Mouse (Mus musculus) CH12.LX (cell line): ENCODE data around the gene Gzmb. TPM values are rescaled to one million over a fixed set of nuclear protein-coding genes. Genes with fewer than 3 reads are reported as not detected.

ENCODE experiments used
- DNase-seq: peaks from one replicate; pipeline ENCODE4 v3.0.0-alpha.2; 2013; ENCODE audit errors: extremely low read depth
- H3K27ac ChIP-seq: 2 replicates; pipeline ENCODE4 v1.5.1; 2012; ENCODE audit warnings: low read depth, mild to moderate bottlenecking, control low read depth, moderate library complexity; ENCODE audit not compliant: insufficient read depth
- H3K27me3 ChIP-seq: replicated peaks from 2 replicates; pipeline ENCODE3; 2012; ENCODE audit warnings: inconsistent platforms
- H3K36me3 ChIP-seq, 2 experiments: replicated peaks in 1 of 2; 2 replicates each; pipeline versions ENCODE3 to v1.6.1; 2012; ENCODE audit warnings: inconsistent platforms in 1 of 2, low read length in 1 of 2, mild to moderate bottlenecking in 1 of 2, mixed read lengths in 1 of 2, moderate library complexity in 1 of 2; ENCODE audit not compliant: control insufficient read depth in 1 of 2, insufficient read depth in 1 of 2
- H3K4me1 ChIP-seq, 2 experiments: 2 replicates each; pipeline ENCODE4 v1.6.1; 2012; ENCODE audit warnings: inconsistent platforms in 1 of 2, moderate library complexity in 1 of 2; ENCODE audit not compliant: insufficient read depth in 2 of 2, control insufficient read depth in 1 of 2
- H3K4me2 ChIP-seq: 2 replicates; pipeline ENCODE4 v1.6.1; 2012; ENCODE audit warnings: low read depth, mild to moderate bottlenecking, control low read depth; ENCODE audit not compliant: poor library complexity, insufficient read depth, severe bottlenecking
- H3K4me3 ChIP-seq, 3 experiments: fragments of 150-350 bp in 1 of 3; sonication (generic) in 1 of 3; replicated peaks in 1 of 3; 2 replicates each; pipeline versions ENCODE3 to v1.5.1; 2011 to 2012; ENCODE audit warnings: low read depth in 2 of 3, low read length in 2 of 3, mild to moderate bottlenecking in 2 of 3, moderate library complexity in 2 of 3, control low read depth in 1 of 3, improper control_type of control experiment in 1 of 3, inconsistent platforms in 1 of 3, mixed read lengths in 1 of 3; ENCODE audit not compliant: poor library complexity in 1 of 3
- H3K79me2 ChIP-seq: replicated peaks from 2 replicates; pipeline ENCODE4 v1.6.1; 2012; ENCODE audit warnings: mild to moderate bottlenecking, moderate library complexity; ENCODE audit not compliant: control insufficient read depth, poor library complexity, insufficient read depth, severe bottlenecking; ENCODE audit errors: extremely low read depth
- H3K9ac ChIP-seq: 2 replicates; pipeline ENCODE4 v1.6.1; 2012; ENCODE audit warnings: low read depth, mild to moderate bottlenecking, control low read depth, moderate library complexity; ENCODE audit not compliant: insufficient read depth
- H3K9me3 ChIP-seq: replicated peaks from 2 replicates; pipeline ENCODE3; 2012; ENCODE audit warnings: low read length, inconsistent platforms, mixed read lengths
- CHD1 ChIP-seq: IDR thresholded peaks from 2 replicates; pipeline ENCODE4 v1.6.1; 2012; ENCODE audit warnings: low read depth, low read length, improper control_type of control experiment, inconsistent platforms
- E2F4 ChIP-seq: IDR thresholded peaks from 2 replicates; pipeline ENCODE4 v1.6.1; 2011; ENCODE audit warnings: low read depth, low read length, improper control_type of control experiment; ENCODE audit not compliant: insufficient replicate concordance
- ELF1 ChIP-seq: IDR thresholded peaks from 2 replicates; pipeline ENCODE4 v1.6.1; 2014; ENCODE audit warnings: low read depth, mild to moderate bottlenecking, inconsistent platforms, low read length, improper control_type of control experiment
- IRF4 ChIP-seq: IDR thresholded peaks from 2 replicates; pipeline ENCODE4 v1.6.1; 2014; ENCODE audit warnings: low read depth, mild to moderate bottlenecking, inconsistent platforms, low read length, improper control_type of control experiment
- MAFK ChIP-seq: IDR thresholded peaks from 2 replicates; pipeline ENCODE4 v1.6.1; 2011; ENCODE audit warnings: low read length, improper control_type of control experiment; ENCODE audit not compliant: insufficient replicate concordance
- MAX ChIP-seq: IDR thresholded peaks from 2 replicates; pipeline ENCODE4 v1.6.1; 2011; ENCODE audit warnings: low read length, improper control_type of control experiment
- MYC ChIP-seq: IDR thresholded peaks from 2 replicates; pipeline ENCODE4 v1.6.1; 2011; ENCODE audit warnings: low read depth, mild to moderate bottlenecking, improper control_type of control experiment, low read length
- NRF1 ChIP-seq: IDR thresholded peaks from 2 replicates; pipeline ENCODE4 v1.6.1; 2014; ENCODE audit warnings: low read depth, mild to moderate bottlenecking, inconsistent platforms, low read length, improper control_type of control experiment, moderate library complexity
- POLR2A ChIP-seq: IDR thresholded peaks from 2 replicates; pipeline ENCODE4 v1.6.1; 2011; ENCODE audit warnings: low read depth, mild to moderate bottlenecking, improper control_type of control experiment, low read length
- POLR2AphosphoS2 ChIP-seq: IDR thresholded peaks from 2 replicates; pipeline ENCODE4 v1.6.1; 2011; ENCODE audit warnings: low read depth, low read length, improper control_type of control experiment
- RAD21 ChIP-seq: IDR thresholded peaks from 2 replicates; pipeline ENCODE4 v1.6.1; 2011; ENCODE audit warnings: low read depth, mild to moderate bottlenecking, low read length, improper control_type of control experiment, moderate library complexity
- RCOR1 ChIP-seq: conservative IDR thresholded peaks from 2 replicates; pipeline ENCODE4 v1.6.1; 2012; ENCODE audit warnings: low read depth, mild to moderate bottlenecking, inconsistent platforms, low read length, improper control_type of control experiment
- SIN3A ChIP-seq: IDR thresholded peaks from 2 replicates; pipeline ENCODE4 v1.6.1; 2012; ENCODE audit warnings: low read length, improper control_type of control experiment, inconsistent platforms
- SMC3 ChIP-seq: IDR thresholded peaks from 2 replicates; pipeline ENCODE4 v1.6.1; 2011; ENCODE audit warnings: low read depth, low read length, improper control_type of control experiment
- TBP ChIP-seq: conservative IDR thresholded peaks from 2 replicates; pipeline ENCODE4 v1.6.1; 2011; ENCODE audit warnings: low read depth, low read length, improper control_type of control experiment
- TCF12 ChIP-seq: IDR thresholded peaks from 2 replicates; pipeline ENCODE4 v1.6.1; 2014; ENCODE audit warnings: low read depth, mild to moderate bottlenecking, inconsistent platforms, low read length, improper control_type of control experiment
- USF1 ChIP-seq: IDR thresholded peaks from 2 replicates; pipeline ENCODE4 v1.6.1; 2014; ENCODE audit warnings: low read depth, mild to moderate bottlenecking, inconsistent platforms, low read length, improper control_type of control experiment
- ZC3H11A ChIP-seq: IDR thresholded peaks from 2 replicates; pipeline ENCODE4 v1.6.1; 2012; ENCODE audit warnings: low read depth, mild to moderate bottlenecking, inconsistent platforms, low read length, improper control_type of control experiment
- ZMIZ1 ChIP-seq: IDR thresholded peaks from 2 replicates; pipeline ENCODE4 v1.6.1; 2012; ENCODE audit warnings: low read depth, mild to moderate bottlenecking, inconsistent platforms, low read length, improper control_type of control experiment
- ZNF384 ChIP-seq: IDR thresholded peaks from 2 replicates; pipeline ENCODE4 v1.6.1; 2012; ENCODE audit warnings: low read depth, low read length, improper control_type of control experiment, inconsistent platforms
- dilution Hi-C: fragments of 300-500 bp; cut with MboI; formaldehyde crosslinking; loops from 2 replicates; pipeline ENCODE4 v1.14.3; 2020; ENCODE audit warnings: low sequenced_read_pairs; ENCODE audit not compliant: extremely low pct_unique_long_range_greater_than_20kb, extremely low pct_ligation_motif_present
- in situ Hi-C: fragments of 300-500 bp; cut with MboI; formaldehyde crosslinking; loops from 3 replicates; pipeline ENCODE4 v1.14.3; 2019; ENCODE audit warnings: low sequenced_read_pairs, low pct_ligation_motif_present, low pct_unique_long_range_greater_than_20kb, mixed read lengths
- polyA plus RNA-seq: library from polyadenylated mRNA; unstranded; fragments of >175 nt; gene quantifications from 2 replicates; pipeline ENCODE4 v1.2.1, GENCODE M21; 2012; ENCODE audit warnings: low read depth; ENCODE audit not compliant: insufficient read length
- total RNA-seq, 2 experiments: library from RNA; depleted of rRNA; stranded (reverse); fragments of 300-350 nt in 1 of 2; fragments of >200 nt in 1 of 2; gene quantifications; 2 replicates each; pipeline ENCODE4 v1.2.3; 2012 to 2014

The Gzmb gene
- total and polyA plus RNA-seq, 3 experiments = not detected

DNA sequence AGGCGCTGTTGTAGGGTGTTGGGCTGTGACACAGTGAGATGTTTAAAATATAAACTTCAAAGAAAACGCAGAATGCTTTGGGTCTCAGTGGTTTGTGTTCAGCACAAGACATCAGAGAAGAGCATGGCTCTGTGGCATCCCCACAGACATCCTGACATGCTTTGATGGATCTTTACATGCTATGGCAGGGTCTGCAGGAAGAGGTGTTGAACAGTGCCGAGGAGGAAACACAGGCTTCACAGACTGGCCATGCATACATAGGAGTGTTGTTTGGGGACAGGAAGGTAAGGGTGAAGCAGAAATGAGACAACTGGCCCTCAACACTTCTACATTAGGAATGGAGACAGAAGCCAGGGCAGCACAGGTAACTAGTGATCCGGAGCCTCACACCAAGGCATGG, 34.0 kb upstream of the Gzmb start:
- dilution Hi-C loops (no loop called here), in situ Hi-C loops (no loop called here)
- Histone ChIP-seq H3K27ac (no peak overlapping the region), H3K4me2 (no peak overlapping the region), H3K4me3 (no peak overlapping the region), H3K9ac (no peak overlapping the region), H3K79me2 (no peaks in the 10 kb centered on the region), H3K36me3 (no peaks in the 10 kb centered on the region), H3K9me3 (no peaks in the 10 kb centered on the region)
- DNase-seq = no peak
- TF ChIP-seq MAX (no peak), ZC3H11A (no peak), IRF4 (no peak)
- TF ChIP-seq, all 38 proteins: peak for 0
- Histone ChIP-seq H3K27me3 (no peaks in the 10 kb centered on the region), H3K4me1 (peaks cover 0 to 4% of the 10 kb centered on the region in 2 experiments; a peak in 2 of 4 replicates)

DNA sequence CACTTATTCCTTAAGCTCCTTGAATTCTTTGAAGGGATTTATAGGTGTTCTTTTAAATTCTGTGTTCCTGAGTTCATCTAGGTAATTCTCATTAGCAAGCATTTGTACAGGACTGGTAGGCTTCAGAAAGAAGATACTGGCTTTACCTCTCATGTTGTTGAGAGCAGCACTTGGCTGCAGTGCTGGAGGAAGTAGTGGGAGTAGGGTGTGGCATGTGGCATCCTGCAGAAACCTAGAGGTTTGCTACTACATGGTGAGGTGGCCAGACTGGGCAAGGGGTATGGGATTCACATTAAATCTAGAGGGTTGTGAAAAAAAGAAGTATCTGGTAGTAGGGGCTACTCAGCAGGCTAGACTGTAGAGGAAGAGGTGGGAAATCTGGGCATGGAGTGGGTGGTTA, 31.1 kb upstream of the Gzmb start:
- in situ Hi-C loops = no loop called here
- Histone ChIP-seq H3K27me3 (no peaks in the 10 kb centered on the region), H3K4me2 (no peak overlapping the region)
- no peak for TF ChIP-seq ZNF384
- no peak for TF ChIP-seq CHD1
- TF ChIP-seq ZC3H11A = no peak
- no peak for TF ChIP-seq SMC3
- TF ChIP-seq ELF1 = no peak
- no peak for TF ChIP-seq E2F4
- TF ChIP-seq SIN3A = no peak
- no peak for TF ChIP-seq TCF12
- TF ChIP-seq POLR2A = no peak
- TF ChIP-seq NRF1 = no peak
- TF ChIP-seq TBP = no peak
- no peak for TF ChIP-seq RAD21
- no peak for TF ChIP-seq RCOR1
- TF ChIP-seq USF1 = no peak
- TF ChIP-seq POLR2AphosphoS2 = no peak
- TF ChIP-seq ZMIZ1 = no peak
- TF ChIP-seq MYC = no peak
- no peak for TF ChIP-seq MAFK
- TF ChIP-seq, all 38 proteins: peak for 0
- Histone ChIP-seq H3K36me3 (no peaks in the 10 kb centered on the region), H3K9ac (no peak overlapping the region), H3K4me1 (peaks cover 0 to 4% of the 10 kb centered on the region in 2 experiments; a peak in 2 of 4 replicates), H3K27ac (no peak overlapping the region), H3K9me3 (no peaks in the 10 kb centered on the region), H3K79me2 (no peaks in the 10 kb centered on the region), H3K4me3 (no peak overlapping the region)
- dilution Hi-C loops = no loop called here
- DNase-seq = no peak
